Mouse (Mus musculus): ENCODE data around the gene Map2k3. TPM values are rescaled to one million over a fixed set of nuclear protein-coding genes. Genes with fewer than 3 reads are reported as not detected.

The Map2k3 gene
- polyA plus RNA-seq, 1 experiment from 2014 or later = 134 TPM

GRCm38 (mm10) chr11:60933178-60933930, 1.5 kb downstream of the Map2k3 start:
- peak overlapping the region; percentile 97 for H3K4me3 ChIP-seq (ENCODE audit: low read depth, low read length)
- peaks cover 67% of the 10 kb centered on the region for H3K4me1 ChIP-seq (ENCODE audit: control insufficient read depth, low read depth, low read length)
- peak overlapping the region; percentile 71 for H3K4me2 ChIP-seq (ENCODE audit: low read depth, low read length)
- H3K27me3 ChIP-seq (ENCODE audit: control insufficient read depth, insufficient read depth, low read depth, low read length) = no peaks in the 10 kb centered on the region
- H3K9me3 ChIP-seq (replicated peaks; ENCODE audit: control insufficient read depth, low read length) = no peaks in the 10 kb centered on the region
- peak overlapping the region; percentile 99 for H3K9ac ChIP-seq (ENCODE audit: low read depth, low read length)
- WGBS (ENCODE audit: insufficient replicate concordance) = 53% methylated on average over 10 of the region's 10 CpGs
- peaks cover 3% of the 10 kb centered on the region for H3K36me3 ChIP-seq (ENCODE audit: control insufficient read depth, insufficient read depth)
- ATAC-seq (ENCODE audit: low read depth) = no peak
- H3K27ac ChIP-seq (ENCODE audit: low read length) = peak overlapping the region; percentile 92

- no peaks in the 10 kb centered on the region for H3K9me3 ChIP-seq (replicated peaks; ENCODE audit: control insufficient read depth, low read length)
- peak overlapping the region; percentile 67 for H3K4me2 ChIP-seq (ENCODE audit: low read depth, low read length)
- H3K4me1 ChIP-seq (ENCODE audit: control insufficient read depth, low read depth, low read length) = peaks cover 74% of the 10 kb centered on the region
- H3K4me3 ChIP-seq (ENCODE audit: low read depth, low read length) = peak overlapping the region; percentile 48
- H3K27ac ChIP-seq (ENCODE audit: low read length) = peak overlapping the region; percentile 98
- H3K36me3 ChIP-seq (ENCODE audit: control insufficient read depth, insufficient read depth) = peaks cover 7% of the 10 kb centered on the region
- H3K9ac ChIP-seq (ENCODE audit: low read depth, low read length) = peak overlapping the region; percentile 71
- 30% methylated on average over 2 of the region's 2 CpGs for WGBS (ENCODE audit: insufficient replicate concordance)
- H3K27me3 ChIP-seq (ENCODE audit: control insufficient read depth, insufficient read depth, low read depth, low read length) = no peaks in the 10 kb centered on the region
- ATAC-seq (ENCODE audit: low read depth) = no peak
Observed at GRCm38 (mm10) chr11:60934795-60935194, 3.0 kb downstream of the Map2k3 start.

- H3K9ac ChIP-seq (ENCODE audit: low read depth, low read length) = peak overlapping the region; percentile 71
- peaks cover 7% of the 10 kb centered on the region for H3K36me3 ChIP-seq (ENCODE audit: control insufficient read depth, insufficient read depth)
- ATAC-seq (ENCODE audit: low read depth) = peak; percentile 79
- H3K27ac ChIP-seq (ENCODE audit: low read length) = peak overlapping the region; percentile 98
- peak overlapping the region; percentile 48 for H3K4me3 ChIP-seq (ENCODE audit: low read depth, low read length)
- H3K9me3 ChIP-seq (replicated peaks; ENCODE audit: control insufficient read depth, low read length) = no peaks in the 10 kb centered on the region
- peaks cover 74% of the 10 kb centered on the region for H3K4me1 ChIP-seq (ENCODE audit: control insufficient read depth, low read depth, low read length)
- peak overlapping the region; percentile 67 for H3K4me2 ChIP-seq (ENCODE audit: low read depth, low read length)
- H3K27me3 ChIP-seq (ENCODE audit: control insufficient read depth, insufficient read depth, low read depth, low read length) = no peaks in the 10 kb centered on the region
- WGBS (ENCODE audit: insufficient replicate concordance) = 9% methylated on average over 7 of the region's 7 CpGs
Observed at GRCm38 (mm10) chr11:60935326-60935974, 3.6 kb downstream of the Map2k3 start.

- ATAC-seq (ENCODE audit: low read depth) = no peak
- Histone ChIP-seq H3K4me1 (ENCODE audit: control insufficient read depth, low read depth, low read length) (peaks cover 74% of the 10 kb centered on the region), H3K36me3 (ENCODE audit: control insufficient read depth, insufficient read depth) (peaks cover 7% of the 10 kb centered on the region), H3K27me3 (ENCODE audit: control insufficient read depth, insufficient read depth, low read depth, low read length) (no peaks in the 10 kb centered on the region), H3K27ac (ENCODE audit: low read length) (peak overlapping the region; percentile 98), H3K4me2 (ENCODE audit: low read depth, low read length) (peak overlapping the region; percentile 67), H3K9ac (ENCODE audit: low read depth, low read length) (peak overlapping the region; percentile 71), H3K9me3 (replicated peaks; ENCODE audit: control insufficient read depth, low read length) (no peaks in the 10 kb centered on the region), H3K4me3 (ENCODE audit: low read depth, low read length) (peak overlapping the region; percentile 48)
- WGBS (ENCODE audit: insufficient replicate concordance) = 30% methylated on average over 4 of the region's 4 CpGs
Observed at GRCm38 (mm10) chr11:60935975-60936373, 4.1 kb downstream of the Map2k3 start.

- Histone ChIP-seq H3K9ac (ENCODE audit: low read depth, low read length) (0 out of 2 replicates have a peak overlapping the region, but pooled peaks have one; percentile 2), H3K4me3 (ENCODE audit: low read depth, low read length) (no peak overlapping the region), H3K9me3 (replicated peaks; ENCODE audit: control insufficient read depth, low read length) (no peaks in the 10 kb centered on the region), H3K4me1 (ENCODE audit: control insufficient read depth, low read depth, low read length) (peaks cover 87% of the 10 kb centered on the region), H3K4me2 (ENCODE audit: low read depth, low read length) (no peak overlapping the region), H3K27me3 (ENCODE audit: control insufficient read depth, insufficient read depth, low read depth, low read length) (no peaks in the 10 kb centered on the region), H3K36me3 (ENCODE audit: control insufficient read depth, insufficient read depth) (peaks cover 10% of the 10 kb centered on the region), H3K27ac (ENCODE audit: low read length) (no peak overlapping the region)
- no peak for ATAC-seq (ENCODE audit: low read depth)
- 41% methylated on average over 3 of the region's 3 CpGs for WGBS (ENCODE audit: insufficient replicate concordance)
Observed at GRCm38 (mm10) chr11:60937611-60938010, 5.8 kb downstream of the Map2k3 start.

GRCm38 (mm10) chr11:60939487-60939886, 7.7 kb downstream of the Map2k3 start:
- no peaks in the 10 kb centered on the region for H3K27me3 ChIP-seq (ENCODE audit: control insufficient read depth, insufficient read depth, low read depth, low read length)
- no peak overlapping the region for H3K4me2 ChIP-seq (ENCODE audit: low read depth, low read length)
- no peak overlapping the region for H3K27ac ChIP-seq (ENCODE audit: low read length)
- H3K36me3 ChIP-seq (ENCODE audit: control insufficient read depth, insufficient read depth) = peaks cover 25% of the 10 kb centered on the region
- WGBS (ENCODE audit: insufficient replicate concordance) = 83% methylated on average over 3 of the region's 3 CpGs
- no peak for ATAC-seq (ENCODE audit: low read depth)
- no peak overlapping the region for H3K9ac ChIP-seq (ENCODE audit: low read depth, low read length)
- H3K4me1 ChIP-seq (ENCODE audit: control insufficient read depth, low read depth, low read length) = peaks cover 77% of the 10 kb centered on the region
- no peak overlapping the region for H3K4me3 ChIP-seq (ENCODE audit: low read depth, low read length)
- no peaks in the 10 kb centered on the region for H3K9me3 ChIP-seq (replicated peaks; ENCODE audit: control insufficient read depth, low read length)

GRCm38 (mm10) chr11:60940501-60940900, 8.7 kb downstream of the Map2k3 start:
- Histone ChIP-seq H3K4me1 (ENCODE audit: control insufficient read depth, low read depth, low read length) (peaks cover 67% of the 10 kb centered on the region), H3K4me2 (ENCODE audit: low read depth, low read length) (no peak overlapping the region), H3K9me3 (replicated peaks; ENCODE audit: control insufficient read depth, low read length) (no peaks in the 10 kb centered on the region), H3K4me3 (ENCODE audit: low read depth, low read length) (no peak overlapping the region), H3K27ac (ENCODE audit: low read length) (no peak overlapping the region), H3K9ac (ENCODE audit: low read depth, low read length) (no peak overlapping the region), H3K27me3 (ENCODE audit: control insufficient read depth, insufficient read depth, low read depth, low read length) (no peaks in the 10 kb centered on the region), H3K36me3 (ENCODE audit: control insufficient read depth, insufficient read depth) (peaks cover 35% of the 10 kb centered on the region)
- ATAC-seq (ENCODE audit: low read depth) = no peak
- WGBS (ENCODE audit: insufficient replicate concordance) = 85% methylated on average over 5 of the region's 5 CpGs

GRCm38 (mm10) chr11:60941370-60941769, 9.5 kb downstream of the Map2k3 start:
- Histone ChIP-seq H3K36me3 (ENCODE audit: control insufficient read depth, insufficient read depth) (peaks cover 44% of the 10 kb centered on the region), H3K9me3 (replicated peaks; ENCODE audit: control insufficient read depth, low read length) (no peaks in the 10 kb centered on the region), H3K27ac (ENCODE audit: low read length) (peak overlapping the region; percentile 89), H3K4me1 (ENCODE audit: control insufficient read depth, low read depth, low read length) (peaks cover 59% of the 10 kb centered on the region), H3K27me3 (ENCODE audit: control insufficient read depth, insufficient read depth, low read depth, low read length) (no peaks in the 10 kb centered on the region), H3K9ac (ENCODE audit: low read depth, low read length) (0 out of 2 replicates have a peak overlapping the region, but pooled peaks have one; percentile 9), H3K4me2 (ENCODE audit: low read depth, low read length) (peak overlapping the region; percentile 50), H3K4me3 (ENCODE audit: low read depth, low read length) (peak overlapping the region; percentile 13)
- peak; percentile 75 for ATAC-seq (ENCODE audit: low read depth)
- WGBS (ENCODE audit: insufficient replicate concordance) = 53% methylated on average over 9 of the region's 9 CpGs

Data from liver, embryonic 16.5 days (tissue).